In genomic region chr2:105330024-105330423, GRCm38 (mm10) we compare ENCODE assay signal across 22 mouse cellular contexts.
DNase-seq lines count a peak whose midpoint lies in the region; ATAC-seq lines count a peak whose summit lies in the region.
"Had no signal": no experiment of that assay in that cellular context is flagged by ENCODE, and none has a peak within 500 bp of the region (broad histone marks: within the 10 kb centered on the region; RNA-seq: fewer than 3 reads in every experiment).

No protein-coding gene starts in this region.

- DNase-seq in forebrain, embryonic 14.5 days (ENCODE audit: low spot score) = peak; percentile 67
- no peak for DNase-seq in forebrain, embryonic 11.5 days (ENCODE audit: low spot score)
- peak; percentile 89 for DNase-seq in cerebellum, adult 11-12 months
- peak; percentile 89 to 90 for DNase-seq in cerebellum, postnatal 36 days
- no peak for DNase-seq in thymus, postnatal 4 days
- no peak for DNase-seq in gastrocnemius, adult 18-20 months (ENCODE audit: low spot score)
- DNase-seq: adrenal gland, postnatal 14 days; gastrocnemius, postnatal 25 days; right cerebral cortex, adult 18-20 months; thymus, postnatal 36 days had no signal

- H3K4me3 ChIP-seq in forebrain, embryonic 14.5 days (ENCODE audit: low read depth, low read length) = no peak overlapping the region
- H3K4me3 ChIP-seq in forebrain, embryonic 11.5 days (ENCODE audit: low read depth, low read length) = no peak overlapping the region
- no peak overlapping the region for H3K4me3 ChIP-seq in hindbrain, embryonic 16.5 days (ENCODE audit: low read length)
- no peak overlapping the region for H3K4me3 ChIP-seq in hindbrain, embryonic 13.5 days
- H3K4me3 ChIP-seq: embryonic facial prominence, embryonic 12.5 days; hindbrain, embryonic 10.5 days; left cerebral cortex, adult 2 months; limb, embryonic 12.5 days; liver, embryonic 15.5 days; myocyte had no signal

- H3K9me3 ChIP-seq in forebrain, embryonic 14.5 days (replicated peaks; ENCODE audit: control insufficient read depth, low read length) = no peaks in the 10 kb centered on the region
- H3K9me3 ChIP-seq in forebrain, embryonic 11.5 days (ENCODE audit: control insufficient read depth, low read length) = no peaks in the 10 kb centered on the region
- H3K9me3 ChIP-seq in hindbrain, embryonic 16.5 days (ENCODE audit: control insufficient read depth, low read length) = no peaks in the 10 kb centered on the region
- no peaks in the 10 kb centered on the region for H3K9me3 ChIP-seq in hindbrain, embryonic 13.5 days
- H3K9me3 ChIP-seq: embryonic facial prominence, embryonic 12.5 days; hindbrain, embryonic 10.5 days; limb, embryonic 12.5 days; liver, embryonic 15.5 days had no signal

- H3K4me2 ChIP-seq in forebrain, embryonic 14.5 days (ENCODE audit: low read length) = no peak overlapping the region
- no peak overlapping the region for H3K4me2 ChIP-seq in forebrain, embryonic 11.5 days (ENCODE audit: low read depth, low read length, severe bottlenecking)
- no peak overlapping the region for H3K4me2 ChIP-seq in hindbrain, embryonic 16.5 days (ENCODE audit: low read length)
- H3K4me2 ChIP-seq in hindbrain, embryonic 13.5 days = no peak overlapping the region
- H3K4me2 ChIP-seq: embryonic facial prominence, embryonic 12.5 days; heart, embryonic 11.5 days; limb, embryonic 12.5 days; liver, embryonic 15.5 days; midbrain, embryonic 11.5 days had no signal

- H3K27me3 ChIP-seq in forebrain, embryonic 14.5 days (replicated peaks; ENCODE audit: control insufficient read depth, insufficient read depth, low read length) = 0 out of 2 replicates have a peak, but pooled peaks cover 4% of the 10 kb centered on the region
- H3K27me3 ChIP-seq in forebrain, embryonic 11.5 days (ENCODE audit: control insufficient read depth, insufficient read depth, low read length) = no peaks in the 10 kb centered on the region
- H3K27me3 ChIP-seq in hindbrain, embryonic 16.5 days (replicated peaks; ENCODE audit: control insufficient read depth, insufficient read depth, low read length) = peaks cover 4% of the 10 kb centered on the region; the same call in 1 of the 2 replicates
- peaks cover 63% of the 10 kb centered on the region for H3K27me3 ChIP-seq in hindbrain, embryonic 13.5 days
- H3K27me3 ChIP-seq: embryonic facial prominence, embryonic 12.5 days; liver, embryonic 15.5 days had no signal

- no peak overlapping the region for H3K9ac ChIP-seq in forebrain, embryonic 14.5 days (ENCODE audit: low read length)
- no peak overlapping the region for H3K9ac ChIP-seq in forebrain, embryonic 11.5 days (ENCODE audit: low read length)
- H3K9ac ChIP-seq in hindbrain, embryonic 16.5 days (ENCODE audit: low read depth, low read length) = no peak overlapping the region
- H3K9ac ChIP-seq in hindbrain, embryonic 13.5 days = no peak overlapping the region
- H3K9ac ChIP-seq: embryonic facial prominence, embryonic 12.5 days; limb, embryonic 12.5 days; liver, embryonic 15.5 days had no signal

- peak; percentile 40; the same call in 1 of the 2 replicates for ATAC-seq in forebrain, embryonic 14.5 days
- no peak for ATAC-seq in forebrain, embryonic 11.5 days (replicated peaks; ENCODE audit: low FRiP score)
- 0 out of 2 replicates have a peak, but pooled peaks have one; percentile 35 for ATAC-seq in hindbrain, embryonic 16.5 days
- no peak for ATAC-seq in hindbrain, embryonic 13.5 days (ENCODE audit: low FRiP score)
- ATAC-seq: intestine, embryonic 16.5 days had no signal

- 70% methylated on average over 4 of the region's 4 CpGs for WGBS in forebrain, embryonic 14.5 days
- 87% methylated on average over 4 of the region's 4 CpGs for WGBS in forebrain, embryonic 11.5 days
- WGBS in hindbrain, embryonic 16.5 days = 80% methylated on average over 4 of the region's 4 CpGs
- 88% methylated on average over 4 of the region's 4 CpGs for WGBS in hindbrain, embryonic 13.5 days

- no peaks in the 10 kb centered on the region for H3K4me1 ChIP-seq in forebrain, embryonic 14.5 days (ENCODE audit: control insufficient read depth, insufficient read depth, low read length)
- 0 out of 2 replicates have a peak, but pooled peaks cover 1% of the 10 kb centered on the region for H3K4me1 ChIP-seq in forebrain, embryonic 11.5 days (replicated peaks; ENCODE audit: control insufficient read depth, insufficient read depth, low read length)
- no peaks in the 10 kb centered on the region for H3K4me1 ChIP-seq in hindbrain, embryonic 16.5 days (ENCODE audit: control insufficient read depth, insufficient read depth, low read depth, low read length)
- peaks cover 8% of the 10 kb centered on the region for H3K4me1 ChIP-seq in hindbrain, embryonic 13.5 days (replicated peaks)
- H3K4me1 ChIP-seq: embryonic facial prominence, embryonic 12.5 days; hindbrain, embryonic 10.5 days; limb, embryonic 12.5 days; liver, embryonic 15.5 days had no signal

- H3K36me3 ChIP-seq in forebrain, embryonic 14.5 days (ENCODE audit: control insufficient read depth, insufficient read depth, low read length) = no peaks in the 10 kb centered on the region
- H3K36me3 ChIP-seq in forebrain, embryonic 11.5 days (ENCODE audit: control insufficient read depth, insufficient read depth, low read length) = no peaks in the 10 kb centered on the region
- no peaks in the 10 kb centered on the region for H3K36me3 ChIP-seq in hindbrain, embryonic 16.5 days (ENCODE audit: control insufficient read depth, insufficient read depth, low read length)
- no peaks in the 10 kb centered on the region for H3K36me3 ChIP-seq in hindbrain, embryonic 13.5 days
- H3K36me3 ChIP-seq: embryonic facial prominence, embryonic 12.5 days; hindbrain, embryonic 10.5 days; limb, embryonic 12.5 days; liver, embryonic 15.5 days had no signal

- no peak overlapping the region for H3K27ac ChIP-seq in forebrain, embryonic 14.5 days (ENCODE audit: low read depth, low read length)
- H3K27ac ChIP-seq in forebrain, embryonic 11.5 days (ENCODE audit: low read depth, low read length) = no peak overlapping the region
- H3K27ac ChIP-seq in hindbrain, embryonic 16.5 days (ENCODE audit: low read depth, low read length) = no peak overlapping the region
- no peak overlapping the region for H3K27ac ChIP-seq in hindbrain, embryonic 13.5 days
- H3K27ac ChIP-seq: embryonic facial prominence, embryonic 12.5 days; hindbrain, embryonic 10.5 days; left cerebral cortex, adult 2 months; limb, embryonic 12.5 days; liver, embryonic 15.5 days; stomach, postnatal 0 days had no signal

Comparison
In these comparisons a context has a peak if more than half of its experiments do, and no peak if none do; other contexts are left out.
1. ATAC-seq: peak in forebrain, embryonic 14.5 days (single experiment) and hindbrain, embryonic 16.5 days (single experiment); none in forebrain, embryonic 11.5 days (single experiment) and hindbrain, embryonic 13.5 days (single experiment).
2. DNase-seq: peak in forebrain, embryonic 14.5 days (single experiment), cerebellum, adult 11-12 months (single experiment) and cerebellum, postnatal 36 days (2 of 2); none in forebrain, embryonic 11.5 days (single experiment), thymus, postnatal 4 days (single experiment) and gastrocnemius, adult 18-20 months (single experiment).